Mouse (Mus musculus): ENCODE data around the gene Aspdh. TPM values are rescaled to one million over a fixed set of nuclear protein-coding genes. Genes with fewer than 3 reads are reported as not detected.
A peak's percentile ranks its signal among the peaks of the same experiment; 100 is the strongest.

Aspdh gene
- polyA plus RNA-seq, 1 experiment from 2014 or later: 0.21 TPM

DNA sequence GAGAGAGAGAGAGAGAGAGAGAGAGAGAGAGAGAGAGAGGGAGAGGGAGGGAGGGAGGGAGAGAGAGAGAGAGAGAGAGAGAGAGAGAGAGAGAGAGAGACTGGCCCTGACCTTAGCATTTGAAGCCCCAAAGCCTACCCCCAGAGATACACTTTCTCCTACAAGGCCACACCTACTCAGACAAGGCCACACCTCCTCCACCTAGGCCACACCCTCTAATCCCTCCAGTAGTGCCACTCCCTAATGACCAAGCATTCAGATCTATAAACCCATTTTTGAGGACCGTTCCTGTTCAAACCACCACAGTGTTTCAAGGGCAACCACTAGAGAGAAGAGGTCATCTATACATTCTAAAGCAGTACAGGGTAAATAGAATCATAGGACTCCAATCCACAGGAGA lies 8.9 kb upstream of the Aspdh start:
- DNase-seq (ENCODE audit: low spot score) (no peak), ATAC-seq (ENCODE audit: low FRiP score, low TSS enrichment) (no peak)
- Histone ChIP-seq H3K4me3 (ENCODE audit: low read depth, low read length) (no peak overlapping the region), H3K4me1 (replicated peaks; ENCODE audit: control insufficient read depth, insufficient read depth) (no peaks in the 10 kb centered on the region), H3K27ac (replicated peaks) (no peak overlapping the region), H3K4me2 (replicated peaks; ENCODE audit: low read depth) (no peak overlapping the region), H3K27me3 (ENCODE audit: control insufficient read depth, insufficient read depth, low read length) (no peaks in the 10 kb centered on the region), H3K9me3 (ENCODE audit: control insufficient read depth, low read length) (no peaks in the 10 kb centered on the region), H3K36me3 (ENCODE audit: control insufficient read depth, insufficient read depth, low read length) (no peaks in the 10 kb centered on the region), H3K9ac (ENCODE audit: low read length) (no peak overlapping the region)
- 79% methylated on average over 1 of the region's 1 CpGs for WGBS
- TF ChIP-seq CTCF (IDR thresholded peaks at IDR 0.05; ENCODE audit: low read depth): no peak
- TF ChIP-seq EP300 (optimal IDR thresholded peaks at IDR 0.05): no peak

DNA sequence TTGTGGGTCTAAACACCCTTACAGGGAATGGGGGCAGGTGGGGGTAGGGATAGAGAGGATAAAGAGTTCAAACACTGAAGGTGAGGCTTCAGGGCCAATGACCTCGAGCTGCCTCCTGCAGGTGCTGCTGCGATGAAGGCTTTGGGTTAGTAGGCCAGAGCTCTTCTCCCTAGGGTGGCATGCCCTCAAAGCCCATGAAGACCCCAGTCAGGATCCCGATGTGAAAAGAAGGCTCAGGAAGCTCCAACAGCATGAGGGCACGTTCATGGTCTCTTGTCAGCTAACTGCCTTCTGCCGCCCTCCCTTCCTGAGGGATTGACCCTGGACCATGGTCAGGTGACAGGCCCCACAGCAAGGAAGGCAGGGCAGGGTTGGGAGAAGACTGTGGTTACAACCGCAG lies 5.1 kb upstream of the Aspdh start:
- H3K9me3 ChIP-seq (ENCODE audit: control insufficient read depth, low read length): no peaks in the 10 kb centered on the region
- peaks cover 10% of the 10 kb centered on the region for H3K27me3 ChIP-seq (ENCODE audit: control insufficient read depth, insufficient read depth, low read length)
- no peak overlapping the region for H3K27ac ChIP-seq (replicated peaks)
- ATAC-seq (ENCODE audit: low FRiP score, low TSS enrichment) (no peak), DNase-seq (ENCODE audit: low spot score) (no peak)
- H3K9ac ChIP-seq (ENCODE audit: low read length): no peak overlapping the region
- H3K4me3 ChIP-seq (ENCODE audit: low read depth, low read length): no peak overlapping the region
- H3K36me3 ChIP-seq (ENCODE audit: control insufficient read depth, insufficient read depth, low read length): no peaks in the 10 kb centered on the region
- no peak for TF ChIP-seq CTCF (IDR thresholded peaks at IDR 0.05; ENCODE audit: low read depth)
- no peak for TF ChIP-seq EP300 (optimal IDR thresholded peaks at IDR 0.05)
- 61% methylated on average over 6 of the region's 6 CpGs for WGBS
- H3K4me1 ChIP-seq (replicated peaks; ENCODE audit: control insufficient read depth, insufficient read depth): no peaks in the 10 kb centered on the region
- no peak overlapping the region for H3K4me2 ChIP-seq (replicated peaks; ENCODE audit: low read depth)

DNA sequence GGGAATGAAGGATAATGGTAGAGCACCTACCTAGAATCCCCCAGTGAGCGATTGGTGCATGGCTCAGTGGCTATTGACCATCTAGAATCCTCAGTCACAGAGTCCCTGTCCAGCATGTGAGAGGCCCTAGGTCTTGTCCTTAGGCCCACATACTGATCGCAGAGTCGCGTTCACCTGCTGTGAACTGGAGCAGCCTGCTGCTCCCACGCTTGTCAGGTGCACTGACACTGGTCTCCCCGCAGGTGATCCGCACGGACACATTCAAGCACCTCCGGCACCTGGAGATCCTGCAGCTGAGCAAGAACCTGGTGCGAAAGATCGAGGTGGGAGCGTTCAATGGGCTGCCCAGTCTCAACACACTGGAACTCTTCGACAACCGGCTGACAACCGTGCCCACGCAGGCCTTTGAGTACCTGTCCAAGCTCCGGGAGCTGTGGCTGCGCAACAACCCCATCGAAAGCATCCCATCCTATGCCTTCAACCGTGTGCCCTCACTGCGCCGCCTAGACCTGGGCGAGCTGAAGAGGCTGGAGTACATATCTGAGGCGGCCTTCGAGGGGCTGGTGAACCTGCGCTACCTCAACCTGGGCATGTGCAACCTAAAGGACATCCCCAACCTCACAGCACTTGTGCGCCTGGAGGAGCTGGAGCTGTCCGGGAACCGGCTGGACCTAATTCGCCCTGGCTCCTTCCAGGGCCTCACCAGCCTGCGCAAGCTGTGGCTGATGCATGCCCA lies 4.3 kb upstream of the Aspdh start:
- Histone ChIP-seq H3K4me1 (replicated peaks; ENCODE audit: control insufficient read depth, insufficient read depth) (no peaks in the 10 kb centered on the region), H3K9me3 (ENCODE audit: control insufficient read depth, low read length) (no peaks in the 10 kb centered on the region), H3K4me2 (replicated peaks; ENCODE audit: low read depth) (no peak overlapping the region), H3K9ac (ENCODE audit: low read length) (no peak overlapping the region), H3K27me3 (ENCODE audit: control insufficient read depth, insufficient read depth, low read length) (peaks cover 10% of the 10 kb centered on the region), H3K27ac (replicated peaks) (no peak overlapping the region), H3K4me3 (ENCODE audit: low read depth, low read length) (no peak overlapping the region), H3K36me3 (ENCODE audit: control insufficient read depth, insufficient read depth, low read length) (no peaks in the 10 kb centered on the region)
- 71% methylated on average over 31 of the region's 31 CpGs for WGBS
- no peak for TF ChIP-seq CTCF (IDR thresholded peaks at IDR 0.05; ENCODE audit: low read depth)
- no peak for TF ChIP-seq EP300 (optimal IDR thresholded peaks at IDR 0.05)
- no peak for ATAC-seq (ENCODE audit: low FRiP score, low TSS enrichment)
- DNase-seq (ENCODE audit: low spot score): no peak

DNA sequence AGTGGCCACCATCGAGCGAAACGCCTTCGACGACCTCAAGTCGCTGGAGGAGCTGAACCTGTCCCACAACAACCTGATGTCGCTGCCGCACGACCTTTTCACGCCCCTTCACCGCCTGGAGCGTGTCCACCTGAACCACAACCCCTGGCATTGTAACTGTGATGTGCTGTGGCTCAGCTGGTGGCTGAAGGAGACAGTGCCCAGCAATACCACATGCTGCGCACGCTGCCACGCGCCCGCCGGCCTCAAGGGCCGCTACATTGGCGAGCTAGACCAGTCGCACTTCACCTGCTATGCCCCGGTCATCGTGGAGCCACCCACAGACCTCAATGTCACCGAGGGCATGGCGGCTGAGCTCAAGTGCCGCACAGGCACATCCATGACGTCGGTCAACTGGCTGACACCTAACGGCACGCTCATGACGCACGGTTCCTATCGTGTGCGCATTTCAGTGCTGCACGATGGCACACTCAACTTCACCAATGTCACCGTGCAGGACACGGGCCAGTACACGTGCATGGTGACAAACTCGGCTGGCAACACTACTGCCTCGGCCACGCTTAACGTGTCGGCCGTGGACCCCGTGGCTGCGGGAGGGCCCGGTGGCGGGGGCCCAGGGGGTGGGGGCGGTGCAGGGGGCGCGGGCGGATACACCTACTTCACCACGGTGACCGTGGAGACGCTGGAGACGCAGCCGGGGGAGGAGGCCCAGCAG lies 3.5 kb upstream of the Aspdh start:
- Histone ChIP-seq H3K4me2 (replicated peaks; ENCODE audit: low read depth) (no peak overlapping the region), H3K9ac (ENCODE audit: low read length) (no peak overlapping the region), H3K4me3 (ENCODE audit: low read depth, low read length) (no peak overlapping the region), H3K27ac (replicated peaks) (no peak overlapping the region), H3K9me3 (ENCODE audit: control insufficient read depth, low read length) (no peaks in the 10 kb centered on the region), H3K4me1 (replicated peaks; ENCODE audit: control insufficient read depth, insufficient read depth) (no peaks in the 10 kb centered on the region), H3K36me3 (ENCODE audit: control insufficient read depth, insufficient read depth, low read length) (no peaks in the 10 kb centered on the region), H3K27me3 (ENCODE audit: control insufficient read depth, insufficient read depth, low read length) (peaks cover 10% of the 10 kb centered on the region)
- no peak for DNase-seq (ENCODE audit: low spot score)
- no peak for ATAC-seq (ENCODE audit: low FRiP score, low TSS enrichment)
- WGBS: 56% methylated on average over 50 of the region's 57 CpGs
- TF ChIP-seq EP300 (optimal IDR thresholded peaks at IDR 0.05): no peak
- TF ChIP-seq CTCF (IDR thresholded peaks at IDR 0.05; ENCODE audit: low read depth): no peak

DNA sequence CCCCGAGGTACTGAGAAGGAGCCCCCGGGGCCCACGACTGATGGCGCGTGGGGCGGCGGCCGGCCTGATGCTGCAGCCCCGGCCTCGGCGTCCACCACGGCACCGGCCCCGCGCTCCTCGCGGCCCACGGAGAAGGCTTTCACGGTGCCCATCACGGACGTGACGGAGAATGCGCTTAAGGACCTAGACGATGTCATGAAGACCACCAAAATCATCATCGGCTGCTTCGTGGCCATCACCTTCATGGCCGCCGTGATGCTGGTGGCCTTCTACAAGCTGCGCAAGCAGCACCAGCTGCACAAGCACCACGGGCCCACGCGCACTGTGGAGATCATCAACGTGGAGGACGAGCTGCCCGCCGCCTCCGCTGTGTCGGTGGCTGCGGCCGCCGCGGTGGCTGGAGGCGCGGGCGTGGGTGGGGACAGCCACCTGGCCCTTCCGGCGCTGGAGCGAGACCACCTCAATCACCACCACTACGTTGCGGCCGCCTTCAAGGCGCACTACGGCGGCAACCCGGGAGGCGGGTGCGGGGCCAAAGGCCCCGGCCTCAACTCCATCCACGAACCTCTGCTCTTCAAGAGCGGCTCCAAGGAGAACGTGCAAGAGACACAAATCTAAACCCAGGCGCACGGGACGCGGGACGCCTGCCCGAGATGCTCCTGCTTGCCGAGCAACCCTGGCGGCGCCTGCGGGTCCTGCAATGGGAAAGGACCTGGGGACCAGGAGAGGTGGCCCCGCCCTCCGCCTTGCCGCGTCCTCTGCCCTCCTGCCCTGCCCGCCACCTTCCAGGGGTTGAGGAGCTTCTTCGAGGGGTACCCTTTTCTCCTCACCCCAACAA lies 2.8 kb upstream of the Aspdh start:
- TF ChIP-seq CTCF (IDR thresholded peaks at IDR 0.05; ENCODE audit: low read depth) (peak; percentile 64), EP300 (optimal IDR thresholded peaks at IDR 0.05) (no peak)
- Histone ChIP-seq H3K36me3 (ENCODE audit: control insufficient read depth, insufficient read depth, low read length) (no peaks in the 10 kb centered on the region), H3K9ac (ENCODE audit: low read length) (no peak overlapping the region), H3K27me3 (ENCODE audit: control insufficient read depth, insufficient read depth, low read length) (peaks cover 10% of the 10 kb centered on the region), H3K9me3 (ENCODE audit: control insufficient read depth, low read length) (no peaks in the 10 kb centered on the region), H3K4me2 (replicated peaks; ENCODE audit: low read depth) (no peak overlapping the region), H3K4me1 (replicated peaks; ENCODE audit: control insufficient read depth, insufficient read depth) (no peaks in the 10 kb centered on the region), H3K27ac (replicated peaks) (no peak overlapping the region), H3K4me3 (ENCODE audit: low read depth, low read length) (no peak overlapping the region; the same call in 1 of the 2 replicates)
- peak; percentile 74 for DNase-seq (ENCODE audit: low spot score)
- no peak for ATAC-seq (ENCODE audit: low FRiP score, low TSS enrichment)
- 13% methylated on average over 76 of the region's 77 CpGs for WGBS
